Mouse (Mus musculus) layer of hippocampus, adult 9-11 months (tissue): ENCODE data around the gene Kcnt1.

ENCODE experiments used
- DNase-seq: peaks from one replicate; pipeline ENCODE4 v3.0.0; 2022

The Kcnt1 gene

GRCm38 (mm10) chr2:25879061-25879460 lies 15.5 kb downstream of the Kcnt1 start:
- DNase-seq, result peak; percentile 24

GRCm38 (mm10) chr2:25882276-25882675 lies 18.7 kb downstream of the Kcnt1 start:
- no peak for DNase-seq

DNA sequence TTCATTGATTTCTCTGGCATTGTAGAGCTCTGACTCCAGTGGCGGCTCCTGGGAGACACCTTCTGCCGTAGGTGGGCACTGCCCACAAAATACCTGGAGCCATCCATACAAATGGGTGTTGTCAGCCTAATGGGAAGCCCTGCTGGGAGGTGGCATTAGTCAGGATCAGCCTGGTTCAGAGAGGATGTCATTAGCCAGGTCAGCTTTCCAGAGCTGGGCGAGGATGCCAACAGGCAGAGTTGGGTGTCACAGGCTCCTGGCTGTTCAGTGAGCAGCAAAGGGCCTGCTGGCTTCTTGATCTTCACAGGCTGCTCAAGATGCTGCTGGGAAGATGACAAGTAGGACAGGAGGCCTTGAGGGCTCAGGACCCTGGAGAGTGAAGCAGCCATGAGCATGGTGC lies 21.2 kb downstream of the Kcnt1 start:
- no peak for DNase-seq

DNA sequence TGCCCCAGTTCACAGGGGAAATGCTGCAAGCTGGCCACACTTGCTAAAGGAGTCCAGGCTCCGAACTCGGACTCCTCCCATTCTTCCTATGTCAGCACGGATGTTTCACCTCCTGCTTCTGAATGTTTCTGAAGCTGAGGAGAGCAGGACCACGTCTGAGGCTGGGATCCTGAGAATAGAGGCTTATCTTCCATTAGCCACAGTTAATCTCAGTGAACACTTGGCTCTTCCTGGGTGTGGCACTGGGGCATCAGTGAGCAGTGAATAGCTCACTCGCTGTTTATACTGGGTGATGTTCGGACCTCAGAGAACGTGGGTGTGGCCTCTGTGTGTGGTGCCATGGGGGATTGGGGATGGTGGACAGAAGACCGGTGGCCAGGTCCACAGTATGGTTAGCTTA lies 23.7 kb downstream of the Kcnt1 start:
- DNase-seq, result no peak

- no peak for DNase-seq
Measured at GRCm38 (mm10) chr2:25888144-25888543, 24.6 kb downstream of the Kcnt1 start.

- DNase-seq, result no peak
Measured at GRCm38 (mm10) chr2:25892440-25892839, 28.9 kb downstream of the Kcnt1 start.

GRCm38 (mm10) chr2:25898970-25899369 lies 35.4 kb downstream of the Kcnt1 start:
- no peak for DNase-seq

DNA sequence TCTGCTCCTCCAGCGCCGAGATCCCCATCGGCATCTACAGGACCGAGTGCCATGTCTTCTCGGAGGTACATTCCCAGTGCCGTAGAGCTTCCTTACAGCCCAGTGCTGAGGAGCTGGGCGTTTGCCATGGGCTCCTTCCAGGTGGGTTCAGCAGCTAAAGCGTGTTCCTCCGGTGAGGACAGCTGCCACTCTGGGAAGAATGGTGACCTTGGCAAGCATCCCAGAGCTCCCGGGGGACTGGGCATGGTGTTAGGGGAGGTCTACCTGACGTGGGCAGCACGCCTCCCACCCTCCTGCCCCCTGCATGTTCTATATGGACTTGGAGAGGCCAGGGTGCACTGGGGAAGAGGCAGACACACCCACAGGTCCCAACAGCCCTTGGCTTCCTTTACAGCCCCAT lies 46.3 kb downstream of the Kcnt1 start:
- DNase-seq, result no peak

- no peak for DNase-seq
Measured at GRCm38 (mm10) chr2:25913247-25913646, 49.7 kb downstream of the Kcnt1 start.

DNA sequence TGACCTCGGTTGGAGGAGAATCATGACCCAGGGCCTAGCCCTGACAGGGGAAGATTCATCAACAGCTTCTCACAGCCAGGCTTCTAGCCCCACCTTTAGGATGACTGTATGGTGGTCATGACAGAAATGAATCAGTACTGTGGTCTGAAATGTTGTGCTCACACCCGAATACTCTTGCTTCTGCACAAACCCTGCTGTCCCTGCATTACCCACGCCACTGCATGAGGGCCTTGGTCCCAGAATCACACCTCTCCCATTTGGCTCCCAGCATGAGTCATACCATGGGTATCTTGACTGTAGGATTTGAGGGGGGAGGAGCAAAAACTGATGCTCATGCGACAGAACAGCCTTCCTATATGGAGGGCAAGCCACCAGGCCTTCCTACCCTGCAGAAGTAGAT lies 50.7 kb downstream of the Kcnt1 start:
- no peak for DNase-seq

DNA sequence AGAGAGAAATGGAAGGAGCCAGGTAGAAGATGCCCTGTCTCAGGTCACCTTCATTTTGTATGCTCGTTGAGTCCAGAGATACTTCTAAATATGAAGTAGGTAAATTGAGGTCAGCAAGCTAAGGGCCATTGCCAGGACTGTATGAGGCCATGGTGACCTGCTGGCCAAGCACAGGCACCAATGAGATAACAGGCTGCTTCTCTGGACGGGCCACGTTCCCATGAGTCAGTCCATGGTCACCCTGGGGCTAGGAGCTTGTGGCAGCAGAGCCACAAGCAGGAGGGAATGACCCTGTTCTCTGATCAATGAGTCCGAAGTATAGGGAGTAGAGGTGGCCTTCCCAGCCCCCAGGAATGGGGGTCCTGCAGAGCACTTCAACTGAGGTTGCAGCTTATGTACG lies 51.3 kb downstream of the Kcnt1 start:
- no peak for DNase-seq

- DNase-seq, result no peak
Measured at GRCm38 (mm10) chr2:25918408-25918807, 54.9 kb downstream of the Kcnt1 start.

DNA sequence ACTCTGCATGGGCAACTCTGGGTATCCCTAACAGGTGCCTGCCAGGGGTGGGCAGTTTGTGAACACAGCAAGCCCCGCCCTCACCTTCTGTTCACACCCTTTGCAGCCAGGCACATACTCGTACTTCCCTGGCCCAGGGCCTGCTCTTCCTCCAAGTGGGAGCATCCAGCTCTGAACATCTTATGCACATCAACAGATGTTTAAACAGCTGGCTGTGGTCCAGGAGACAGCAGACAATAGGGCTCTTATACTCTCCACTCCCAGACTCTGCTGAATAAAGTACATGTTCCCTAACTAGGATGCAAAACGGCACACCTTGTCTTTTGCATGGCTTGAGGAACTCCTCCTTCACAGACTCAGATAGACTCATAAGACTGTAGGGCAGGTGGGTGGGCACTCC lies 56.4 kb downstream of the Kcnt1 start:
- peak; percentile 31 for DNase-seq

DNA sequence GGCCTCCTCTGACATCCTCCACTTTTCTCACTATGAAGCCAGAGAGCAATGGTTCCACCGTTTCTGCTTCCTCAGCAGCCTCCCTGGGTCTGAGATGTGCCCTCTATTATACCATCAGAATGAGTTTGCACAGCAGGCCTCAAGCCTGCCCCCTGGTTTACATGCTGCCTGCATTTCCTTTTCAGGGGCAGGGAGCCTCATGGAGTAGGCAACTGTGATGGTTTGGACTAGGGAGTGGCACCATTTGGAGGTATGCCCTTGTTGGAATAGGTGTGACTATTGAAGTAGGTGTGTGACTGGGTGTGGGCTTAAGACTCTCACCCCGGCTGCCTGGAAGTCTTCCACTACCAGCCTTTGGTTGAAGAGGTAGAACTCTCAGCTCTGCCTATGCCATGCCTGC lies 60.3 kb downstream of the Kcnt1 start:
- no peak for DNase-seq

DNA sequence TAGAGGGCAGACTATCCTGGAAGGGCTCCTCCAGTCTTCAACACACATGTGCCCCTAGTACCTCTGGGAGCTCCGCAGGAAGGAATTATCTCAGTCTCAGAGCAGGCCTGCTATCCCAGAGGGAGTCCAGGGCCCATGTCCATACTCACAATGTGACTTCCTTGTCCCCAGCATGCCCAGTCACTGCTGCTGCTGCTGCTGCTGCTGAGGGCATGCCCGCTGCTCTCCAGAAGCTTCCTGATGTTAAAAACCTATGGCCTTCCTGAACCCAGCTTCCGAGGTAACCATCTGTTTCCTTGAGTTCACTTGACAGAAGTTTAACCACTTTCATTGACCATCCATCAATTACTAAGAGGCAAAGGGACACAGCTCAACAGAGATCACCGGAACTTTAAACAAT lies 61.4 kb downstream of the Kcnt1 start:
- no peak for DNase-seq

DNA sequence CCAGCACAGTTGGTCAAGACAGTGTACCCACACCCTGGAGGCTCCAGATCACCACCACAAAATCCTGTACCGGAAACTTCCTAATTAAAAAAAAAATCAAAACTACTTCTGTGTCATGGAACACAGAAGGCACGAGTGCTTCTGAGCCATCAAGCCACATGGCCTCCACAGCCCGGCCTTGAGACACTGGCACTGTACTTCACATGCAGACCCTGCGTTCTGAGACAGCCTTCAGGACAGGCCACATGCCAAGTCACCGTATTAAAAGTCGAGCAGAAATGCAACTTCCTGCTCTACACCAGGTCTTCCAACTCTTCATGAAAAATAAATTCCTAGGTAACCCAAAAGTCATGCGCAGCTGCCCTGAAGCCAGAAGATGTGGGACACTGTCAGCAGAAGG lies 64.3 kb downstream of the Kcnt1 start:
- no peak for DNase-seq

- no peak for DNase-seq
Measured at GRCm38 (mm10) chr2:25931249-25931859, 67.8 kb downstream of the Kcnt1 start.

GRCm38 (mm10) chr2:25940503-25940902 lies 77.0 kb downstream of the Kcnt1 start:
- DNase-seq, result no peak

- DNase-seq, result no peak
Measured at GRCm38 (mm10) chr2:25943822-25944221, 80.3 kb downstream of the Kcnt1 start.

DNA sequence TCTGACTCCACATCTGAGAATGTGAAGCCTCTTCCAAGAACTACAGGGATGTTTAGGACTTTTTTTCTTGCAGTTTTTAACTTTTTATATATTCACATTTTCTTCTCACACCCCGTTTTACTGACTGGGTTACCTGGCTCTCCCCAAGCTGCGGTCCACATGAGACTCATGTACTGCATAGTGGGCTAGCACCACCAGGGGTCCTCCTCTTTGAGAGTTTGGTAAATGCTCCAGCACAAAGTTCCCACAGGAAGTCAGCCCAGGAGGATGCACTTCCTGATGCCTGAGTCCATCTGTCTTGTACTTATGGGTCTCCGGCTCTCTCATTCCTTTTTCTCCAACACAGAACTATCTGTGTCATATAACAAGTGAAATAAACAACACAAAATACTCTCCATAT lies 84.4 kb downstream of the Kcnt1 start:
- no peak for DNase-seq

DNA sequence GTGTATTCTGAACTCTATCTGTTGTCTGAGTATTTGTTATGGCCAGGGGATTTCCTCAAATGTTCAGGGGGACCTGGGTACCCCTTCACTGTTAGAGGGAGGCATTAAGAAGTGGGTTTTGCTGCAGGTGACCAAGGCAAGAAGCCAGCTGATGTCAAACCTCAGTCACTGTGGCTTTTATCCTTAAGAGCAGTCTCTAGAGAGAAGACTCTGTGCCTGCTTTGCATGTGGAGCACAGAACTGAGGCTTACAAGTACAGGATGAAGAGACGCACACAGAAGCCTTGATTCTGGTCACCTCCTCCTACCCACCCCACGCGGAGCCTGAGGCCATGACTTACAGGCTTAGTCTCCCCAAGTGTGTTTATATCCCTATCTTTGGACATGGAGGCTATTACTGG lies 85.8 kb downstream of the Kcnt1 start:
- no peak for DNase-seq
